Mouse (Mus musculus) embryonic fibroblast, embryonic 13.5 days (primary cell): ENCODE results near the gene Capn12. TPM values are rescaled to one million over a fixed set of nuclear protein-coding genes. Genes with fewer than 3 reads are reported as not detected.
"Not testable (repeated sequence)": the region's sequence is repeated elsewhere in the genome, so short reads cannot be mapped to it uniquely, and the experiment has no call there.

Source experiments
- H3K27ac ChIP-seq: 2 replicates; pipeline ENCODE4 v1.5.1; 2012; ENCODE audit warnings: low read length, control low read depth, inconsistent platforms; ENCODE audit not compliant: insufficient read depth
- H3K4me1 ChIP-seq: 2 replicates; pipeline ENCODE4 v1.6.1; 2011; ENCODE audit warnings: low read length; ENCODE audit not compliant: control insufficient read depth, insufficient read depth
- H3K4me3 ChIP-seq: 2 replicates; pipeline ENCODE4 v1.5.1; 2011; ENCODE audit warnings: mild to moderate bottlenecking, control low read depth, low read length; ENCODE audit not compliant: insufficient read depth
- CTCF ChIP-seq: IDR thresholded peaks from 2 replicates; pipeline ENCODE4 v1.5.1; 2011; ENCODE audit warnings: mild to moderate bottlenecking, control low read depth, low read length, moderate library complexity, borderline replicate concordance; ENCODE audit not compliant: insufficient read depth
- POLR2A ChIP-seq: IDR thresholded peaks from 2 replicates; pipeline ENCODE4 v1.6.1; 2011; ENCODE audit warnings: low read depth, mild to moderate bottlenecking, control low read depth, low read length, moderate library complexity
- polyA plus RNA-seq: library from polyadenylated mRNA; stranded (reverse); fragments of >200 nt; gene quantifications from 2 replicates; pipeline ENCODE4 v1.2.4, GENCODE M21; 2011; ENCODE audit warnings: low read depth; ENCODE audit not compliant: missing spikeins, insufficient read length

Gene Capn12
- polyA plus RNA-seq, 1 experiment: 0.23 TPM

GRCm38 (mm10) chr7:28862817-28863499 is 18.3 kb upstream of the Capn12 start:
- Histone ChIP-seq H3K4me3 (no peak overlapping the region), H3K4me1 (peaks cover 9% of the 10 kb centered on the region; the same call in 1 of the 2 replicates), H3K27ac (no peak overlapping the region)
- TF ChIP-seq POLR2A (no peak), CTCF (no peak)

DNA sequence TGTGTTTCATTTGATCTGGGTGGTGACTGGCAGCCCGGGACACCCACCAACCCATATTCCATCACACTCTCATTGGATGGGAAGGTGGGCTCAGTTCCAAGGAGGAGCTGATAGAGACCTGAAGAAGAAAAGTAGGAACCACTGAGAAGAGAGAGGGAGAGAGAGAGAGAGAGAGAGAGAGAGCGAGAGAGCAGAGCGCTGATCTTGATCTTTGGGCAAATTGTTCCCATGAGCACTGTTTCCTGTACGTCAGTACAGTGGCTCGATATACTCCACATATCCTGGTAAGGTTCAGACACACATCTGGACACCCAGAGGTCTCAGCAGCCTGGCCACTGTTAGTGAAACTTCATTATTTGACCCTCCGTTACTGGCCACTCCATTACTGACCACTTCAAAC is 17.7 kb upstream of the Capn12 start, which contains the start of gene Lgals7:
Gene Lgals7 (plus strand): TSS at position 314 of the 400 bp plus-strand sequence.
- no peak within 1 kb of the TSS for H3K4me3 ChIP-seq
- peaks cover 9% of the 10 kb centered on the region; the same call in 1 of the 2 replicates for H3K4me1 ChIP-seq
- no peak for TF ChIP-seq POLR2A
- no peak for TF ChIP-seq CTCF
- H3K27ac ChIP-seq: peak within 1 kb of the TSS; percentile 9; the same call in 1 of the 2 replicates

DNA sequence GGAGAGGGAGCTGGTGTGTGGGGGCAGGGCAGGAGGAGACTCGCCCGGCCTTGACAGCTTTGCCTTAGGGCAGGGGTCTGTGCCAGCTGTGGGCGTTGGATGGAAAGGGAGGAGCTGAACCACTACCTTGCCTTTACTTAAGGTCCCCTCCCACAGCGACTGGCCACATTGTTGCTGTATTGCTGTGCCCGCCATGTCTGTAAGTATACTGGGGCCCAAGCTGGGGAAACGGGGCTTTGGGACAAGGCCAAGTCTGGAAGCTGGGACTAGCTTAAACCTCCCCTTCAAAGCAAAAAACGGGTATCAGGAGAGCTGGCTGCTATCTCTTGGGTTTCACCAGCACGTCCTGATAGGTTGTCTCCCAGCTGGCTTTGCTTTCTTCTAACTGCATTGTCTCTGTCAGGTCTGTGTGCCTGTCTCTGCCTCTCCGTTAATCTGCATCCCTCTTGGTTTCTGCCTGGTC is 16.9 kb upstream of the Capn12 start:
- H3K4me3 ChIP-seq: no peak overlapping the region
- H3K27ac ChIP-seq: no peak overlapping the region
- TF ChIP-seq CTCF (no peak), POLR2A (no peak)
- peaks cover 9% of the 10 kb centered on the region; the same call in 1 of the 2 replicates for H3K4me1 ChIP-seq

DNA sequence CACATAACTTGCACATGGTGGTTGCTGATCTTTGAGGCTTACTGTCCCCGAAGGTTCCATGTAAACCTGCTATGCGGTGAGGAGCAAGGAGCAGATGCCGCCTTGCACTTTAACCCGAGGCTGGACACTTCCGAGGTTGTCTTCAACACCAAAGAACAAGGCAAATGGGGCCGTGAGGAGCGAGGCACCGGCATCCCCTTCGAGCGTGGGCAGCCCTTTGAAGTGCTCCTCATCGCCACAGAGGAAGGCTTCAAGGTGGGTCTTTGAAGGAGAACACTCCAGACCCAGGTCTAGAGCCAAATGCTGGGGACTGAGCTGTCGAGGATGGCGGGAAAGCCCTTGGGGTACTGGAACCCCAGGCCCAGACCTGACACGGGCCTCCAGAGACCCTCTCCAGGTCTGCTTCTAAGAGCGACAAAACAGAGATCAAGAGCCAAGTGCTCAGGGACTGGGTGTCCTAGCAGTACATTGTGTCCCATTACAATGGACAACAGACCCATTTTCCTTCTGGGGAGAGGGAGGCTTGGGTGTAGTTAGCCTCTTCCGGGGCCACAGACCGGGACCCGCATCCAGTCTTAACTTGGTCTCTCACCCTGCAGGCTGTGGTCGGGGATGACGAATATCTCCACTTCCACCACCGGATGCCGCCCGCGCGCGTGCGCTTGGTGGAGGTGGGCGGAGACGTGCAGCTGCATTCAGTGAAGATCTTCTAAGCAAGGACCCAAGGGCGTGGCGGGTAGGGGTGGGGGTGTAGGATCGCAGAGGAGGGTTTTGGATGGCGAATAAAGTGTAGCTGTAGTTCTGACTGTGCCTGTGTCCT is 15.5 kb upstream of the Capn12 start:
- TF ChIP-seq POLR2A (peak; percentile 50; the same call in 1 of the 2 replicates), CTCF (no peak)
- H3K4me3 ChIP-seq: no peak overlapping the region
- peaks cover 9% of the 10 kb centered on the region; the same call in 1 of the 2 replicates for H3K4me1 ChIP-seq
- peak overlapping the region; percentile 36; the same call in 1 of the 2 replicates for H3K27ac ChIP-seq

- Histone ChIP-seq H3K4me3 (no peak overlapping the region), H3K4me1 (peaks cover 9% of the 10 kb centered on the region; the same call in 1 of the 2 replicates), H3K27ac (no peak overlapping the region)
- TF ChIP-seq POLR2A: no peak
- no peak for TF ChIP-seq CTCF
Measured at GRCm38 (mm10) chr7:28866769-28867507, 14.3 kb upstream of the Capn12 start.

- not testable (repeated sequence) for H3K27ac ChIP-seq, H3K4me1 ChIP-seq, H3K4me3 ChIP-seq
- TF ChIP-seq CTCF: peak; percentile 42
Measured at GRCm38 (mm10) chr7:28867508-28868340, 13.5 kb upstream of the Capn12 start.

- no peak for TF ChIP-seq CTCF
- no peak for TF ChIP-seq POLR2A
- Histone ChIP-seq H3K27ac (no peak overlapping the region), H3K4me1 (no peaks in the 10 kb centered on the region), H3K4me3 (no peak overlapping the region)
Measured at GRCm38 (mm10) chr7:28870901-28871664, 10.1 kb upstream of the Capn12 start.

- Histone ChIP-seq H3K27ac (no peak overlapping the region), H3K4me1 (no peaks in the 10 kb centered on the region), H3K4me3 (no peak overlapping the region)
- TF ChIP-seq CTCF: no peak
- TF ChIP-seq POLR2A: no peak
Measured at GRCm38 (mm10) chr7:28874565-28874964, 6.7 kb upstream of the Capn12 start.
